Mouse (Mus musculus) neural tube, embryonic 15.5 days (tissue): ENCODE measurements around the gene Nubp1. TPM values are rescaled to one million over a fixed set of nuclear protein-coding genes. Genes with fewer than 3 reads are reported as not detected.

ENCODE experiments used
- ATAC-seq: fragments of 200-750 bp; cut with Nextera tagmentation; 2 replicates; pipeline ENCODE4 v1.8.0; 2017; ENCODE audit warnings: mild to moderate bottlenecking, moderate TSS enrichment, moderate library complexity; ENCODE audit not compliant: low FRiP score
- H3K27ac ChIP-seq: fragments of 300-500 bp; sonication (generic); replicated peaks from 2 replicates; pipeline ENCODE4 v1.5.1; 2015; ENCODE audit warnings: mild to moderate bottlenecking, inconsistent platforms
- H3K27me3 ChIP-seq: fragments of 300-500 bp; sonication (generic); replicated peaks from 2 replicates; pipeline ENCODE4 v1.6.1; 2015; ENCODE audit warnings: inconsistent platforms
- H3K36me3 ChIP-seq: fragments of 300-500 bp; sonication (generic); 2 replicates; pipeline ENCODE4 v1.6.1; 2015; ENCODE audit warnings: inconsistent platforms
- H3K4me1 ChIP-seq: fragments of 300-500 bp; sonication (generic); 2 replicates; pipeline ENCODE4 v1.6.1; 2015; ENCODE audit warnings: inconsistent platforms
- H3K4me2 ChIP-seq: fragments of 300-500 bp; sonication (generic); 2 replicates; pipeline ENCODE4 v1.6.1; 2015; ENCODE audit warnings: inconsistent platforms, mild to moderate bottlenecking, moderate library complexity
- H3K4me3 ChIP-seq: fragments of 300-500 bp; sonication (generic); replicated peaks from 2 replicates; pipeline ENCODE4 v1.5.1; 2015; ENCODE audit warnings: mild to moderate bottlenecking, inconsistent platforms
- H3K9ac ChIP-seq: fragments of 300-500 bp; sonication (generic); replicated peaks from 2 replicates; pipeline ENCODE4 v1.6.1; 2015; ENCODE audit warnings: mild to moderate bottlenecking, inconsistent platforms
- H3K9me3 ChIP-seq: fragments of 300-500 bp; sonication (generic); replicated peaks from 2 replicates; pipeline ENCODE4 v1.6.1; 2016; ENCODE audit warnings: inconsistent platforms
- WGBS: fragments of 180-500 bp; shearing (Covaris S2); methylation state at CpG from one replicate; pipeline ENCODE4 v1.1.7; 2015; ENCODE audit warnings: mixed read lengths; 5-methylcytosine and 5-hydroxymethylcytosine counted together
- polyA plus RNA-seq: library from polyadenylated mRNA; unstranded; fragments of >200 nt; fragmentation: Nextera tagmentation; extraction: Ambion mirVana; gene quantifications from 2 replicates; pipeline ENCODE4 v1.2.1, GENCODE M21; 2015

The Nubp1 gene
- polyA plus RNA-seq, 1 experiment from 2014 or later: 49.8 TPM

DNA sequence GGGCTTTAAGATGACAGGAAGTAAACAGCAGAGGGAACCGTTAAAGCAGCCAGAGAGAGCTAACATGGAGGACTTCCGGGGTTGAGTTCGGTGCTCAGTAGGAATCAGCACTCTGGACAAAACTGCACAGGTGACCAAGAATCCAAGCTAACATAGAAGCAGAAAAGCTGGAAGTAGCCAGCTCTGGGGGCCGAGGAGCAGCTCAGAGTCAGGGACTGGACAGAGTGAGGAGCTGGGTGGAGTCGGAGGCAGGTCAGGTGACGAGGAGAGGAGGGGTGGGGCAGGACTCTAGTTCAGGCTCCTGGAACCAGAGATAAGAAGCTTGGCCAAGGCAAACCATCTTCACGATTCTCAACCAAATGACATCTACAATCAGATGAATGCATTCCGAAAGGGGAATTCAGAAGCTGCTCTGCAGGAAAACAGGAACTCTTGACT lies 27.7 kb upstream of the Nubp1 start:
- H3K9ac ChIP-seq: no peak overlapping the region
- no peaks in the 10 kb centered on the region for H3K27me3 ChIP-seq
- H3K4me2 ChIP-seq: peak overlapping the region; percentile 13; the same call in 1 of the 2 replicates
- no peak overlapping the region for H3K27ac ChIP-seq
- no peak overlapping the region for H3K4me3 ChIP-seq
- ATAC-seq: no peak
- 38% methylated on average over 8 of the region's 8 CpGs for WGBS
- no peaks in the 10 kb centered on the region for H3K36me3 ChIP-seq
- no peaks in the 10 kb centered on the region for H3K4me1 ChIP-seq
- H3K9me3 ChIP-seq: no peaks in the 10 kb centered on the region

- Histone ChIP-seq H3K9me3 (no peaks in the 10 kb centered on the region), H3K9ac (no peak overlapping the region), H3K36me3 (no peaks in the 10 kb centered on the region), H3K27me3 (no peaks in the 10 kb centered on the region), H3K4me1 (no peaks in the 10 kb centered on the region), H3K4me2 (no peak overlapping the region), H3K4me3 (no peak overlapping the region), H3K27ac (no peak overlapping the region)
- WGBS: 66% methylated on average over 3 of the region's 3 CpGs
- ATAC-seq: no peak
These were observed 27.2 kb upstream of the Nubp1 start for GRCm38 (mm10) chr16:10384544-10384943.

DNA sequence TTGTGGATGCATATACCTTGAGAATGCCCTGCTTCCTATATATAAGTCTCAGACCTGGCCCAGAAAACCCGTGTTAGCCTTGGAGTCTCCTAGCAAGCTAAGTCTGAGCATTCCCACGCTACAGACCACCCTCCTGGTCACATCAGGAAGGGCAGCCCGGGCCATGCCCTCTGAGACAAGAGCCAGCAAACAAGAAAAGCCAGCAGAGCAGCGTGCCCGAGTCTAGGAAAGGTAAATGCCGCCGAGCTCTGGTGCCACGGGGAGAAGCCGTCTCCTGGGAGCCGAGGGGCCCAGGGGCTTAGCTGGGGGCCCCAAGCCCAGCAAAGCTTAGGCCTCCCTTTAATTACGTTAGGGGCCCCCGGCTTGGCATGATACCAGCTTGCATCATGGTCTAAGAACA lies 26.5 kb upstream of the Nubp1 start:
- Histone ChIP-seq H3K4me1 (no peaks in the 10 kb centered on the region), H3K27me3 (no peaks in the 10 kb centered on the region), H3K4me2 (no peak overlapping the region), H3K9ac (no peak overlapping the region), H3K4me3 (no peak overlapping the region), H3K36me3 (no peaks in the 10 kb centered on the region), H3K9me3 (no peaks in the 10 kb centered on the region), H3K27ac (no peak overlapping the region)
- ATAC-seq: no peak
- WGBS: 78% methylated on average over 12 of the region's 12 CpGs

DNA sequence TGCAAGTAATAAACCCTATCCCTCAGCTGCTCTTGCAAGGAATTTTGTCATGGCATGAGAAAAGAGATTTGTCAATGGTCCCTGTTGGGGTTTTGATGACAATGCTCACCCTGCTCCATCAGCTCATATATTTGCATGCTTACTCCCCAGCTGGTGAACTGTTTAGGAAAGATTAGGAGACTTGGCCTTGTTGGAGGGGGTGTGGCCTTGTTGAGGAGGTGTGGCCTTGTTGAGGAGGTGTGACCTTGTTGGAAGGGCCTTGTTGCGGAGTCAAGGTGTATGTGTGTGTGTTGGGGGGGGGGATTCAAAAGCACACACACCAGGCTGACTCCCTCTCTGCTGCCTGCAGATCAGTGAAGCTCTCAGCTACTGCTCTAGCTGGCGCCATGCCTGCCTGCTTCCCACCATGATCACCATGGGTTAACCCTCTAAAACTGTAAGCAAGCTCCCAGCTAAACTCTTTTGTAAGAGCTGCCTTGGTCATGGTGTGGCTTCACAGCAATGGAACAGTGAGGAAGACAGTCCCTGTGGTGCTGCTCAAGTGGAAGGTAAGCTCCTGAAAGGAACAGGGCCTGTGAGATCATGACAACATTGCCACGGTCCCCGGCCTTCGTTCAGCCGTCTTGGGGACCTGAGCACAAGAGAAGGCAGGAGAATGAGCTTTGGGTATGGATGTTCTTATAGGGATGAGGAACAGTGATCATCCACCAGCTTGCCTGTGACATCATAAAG lies 22.9 kb upstream of the Nubp1 start:
- no peaks in the 10 kb centered on the region for H3K4me1 ChIP-seq
- H3K36me3 ChIP-seq: no peaks in the 10 kb centered on the region
- no peak overlapping the region for H3K27ac ChIP-seq
- H3K27me3 ChIP-seq: no peaks in the 10 kb centered on the region
- no peak for ATAC-seq
- H3K4me2 ChIP-seq: no peak overlapping the region
- H3K9ac ChIP-seq: no peak overlapping the region
- H3K9me3 ChIP-seq: no peaks in the 10 kb centered on the region
- 91% methylated on average over 6 of the region's 6 CpGs for WGBS
- no peak overlapping the region for H3K4me3 ChIP-seq

DNA sequence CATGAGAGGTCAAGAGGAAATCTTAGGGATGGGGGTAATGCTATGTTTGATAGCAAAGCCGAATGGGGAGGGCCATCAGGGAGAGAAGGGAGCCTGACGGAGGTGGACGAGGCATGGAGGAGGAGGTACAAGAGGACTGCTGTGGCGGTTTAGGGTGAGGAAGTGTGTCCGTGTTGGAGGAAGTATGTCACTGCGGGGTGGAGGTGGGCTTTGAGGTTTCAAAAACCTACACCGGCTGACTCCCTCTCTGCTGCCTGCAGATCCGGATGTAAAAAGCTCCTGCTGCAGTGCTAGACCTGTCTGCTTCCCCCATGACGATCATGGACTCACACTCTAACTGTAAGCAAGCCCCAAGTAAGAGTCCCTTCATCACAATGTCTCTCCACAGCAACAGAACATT lies 19.2 kb upstream of the Nubp1 start:
- no peak overlapping the region for H3K4me2 ChIP-seq
- H3K27me3 ChIP-seq: no peaks in the 10 kb centered on the region
- WGBS: 91% methylated on average over 9 of the region's 9 CpGs
- no peaks in the 10 kb centered on the region for H3K36me3 ChIP-seq
- peaks cover 10% of the 10 kb centered on the region for H3K4me1 ChIP-seq
- H3K9me3 ChIP-seq: no peaks in the 10 kb centered on the region
- no peak overlapping the region for H3K9ac ChIP-seq
- no peak overlapping the region for H3K4me3 ChIP-seq
- no peak for ATAC-seq
- H3K27ac ChIP-seq: no peak overlapping the region

DNA sequence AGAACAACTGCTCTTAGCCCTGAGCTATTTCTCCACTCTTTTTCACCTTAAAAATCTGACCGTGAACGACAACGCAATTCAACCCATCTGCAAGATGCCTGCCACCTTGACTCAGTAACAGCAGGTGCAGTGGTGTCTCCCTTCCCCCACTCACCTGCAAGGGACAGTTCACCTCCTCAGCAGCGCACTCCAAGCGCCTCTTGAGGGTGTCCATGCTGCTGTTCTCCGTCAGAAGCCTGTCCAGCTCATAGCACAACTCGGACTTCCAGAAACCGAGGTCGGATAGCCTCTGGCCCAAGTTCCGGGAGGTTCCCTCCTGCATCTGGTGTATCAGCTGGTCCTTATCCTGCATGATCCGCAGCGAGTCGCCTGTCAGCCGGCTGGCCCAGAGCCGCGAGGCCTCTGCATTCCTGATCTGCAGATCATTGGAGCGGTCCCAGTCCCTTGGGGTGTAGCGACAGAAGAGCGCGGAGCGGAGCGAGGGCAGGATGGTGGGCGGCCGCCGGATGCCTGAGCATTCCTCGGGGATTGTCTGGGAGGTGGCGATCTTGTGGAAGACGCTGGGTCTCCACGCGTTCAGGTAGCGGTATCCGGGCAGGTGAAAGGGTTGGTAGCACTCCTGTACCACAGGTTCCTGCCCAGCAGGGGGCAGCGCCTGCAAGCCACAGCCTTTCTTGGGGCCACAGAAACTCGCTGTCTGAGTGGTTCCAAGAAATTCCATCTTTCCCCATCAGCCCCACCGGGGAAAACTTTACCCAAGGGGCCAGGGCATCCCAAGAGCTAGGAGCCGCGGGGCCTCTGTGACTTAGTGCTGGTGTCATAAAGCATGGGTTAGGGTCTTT lies 16.8 kb upstream of the Nubp1 start, which contains the start of gene Tekt5:
Gene Tekt5 (minus strand): TSS at position 792 of the 842 bp plus-strand sequence.
- WGBS: 9% methylated on average over 37 of the region's 37 CpGs
- Histone ChIP-seq H3K36me3 (no peaks in the 10 kb centered on the region), H3K27me3 (no peaks in the 10 kb centered on the region), H3K9me3 (no peaks in the 10 kb centered on the region), H3K4me2 (peak within 1 kb of the TSS; percentile 61), H3K9ac (peak within 1 kb of the TSS; percentile 39), H3K4me1 (peaks cover 10% of the 10 kb centered on the region), H3K27ac (peak within 1 kb of the TSS; percentile 10), H3K4me3 (peak within 1 kb of the TSS; percentile 40)
- ATAC-seq: peak; percentile 73

DNA sequence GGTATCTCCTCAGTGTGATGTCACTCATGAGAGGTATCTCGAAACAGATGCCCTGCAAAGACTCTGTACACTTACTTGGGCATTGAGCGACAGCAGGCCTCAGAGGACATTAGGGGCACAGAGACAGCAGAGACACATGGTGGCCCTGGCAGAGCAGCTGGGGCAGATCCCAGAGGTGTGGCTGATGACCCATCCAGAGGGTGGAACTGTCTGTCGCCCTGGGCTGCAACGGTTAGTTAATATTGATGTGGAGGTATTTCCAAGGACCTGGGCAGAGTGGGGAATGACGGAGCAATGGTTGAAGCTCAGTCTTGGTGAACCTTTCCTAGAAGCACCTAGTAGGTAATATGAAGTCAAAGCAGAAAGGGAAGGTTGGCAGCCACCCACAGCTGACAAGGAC lies 13.0 kb upstream of the Nubp1 start:
- ATAC-seq: no peak

GRCm38 (mm10) chr16:10399160-10399559 lies 12.6 kb upstream of the Nubp1 start:
- no peak for ATAC-seq
- Histone ChIP-seq H3K4me3 (no peak overlapping the region), H3K36me3 (no peaks in the 10 kb centered on the region), H3K9me3 (no peaks in the 10 kb centered on the region), H3K9ac (no peak overlapping the region), H3K4me1 (peaks cover 10% of the 10 kb centered on the region), H3K27me3 (no peaks in the 10 kb centered on the region), H3K27ac (no peak overlapping the region), H3K4me2 (no peak overlapping the region)
- 30% methylated on average over 7 of the region's 7 CpGs for WGBS

More for the DNA sequence above, 13.0 kb upstream of the Nubp1 start:
- Histone ChIP-seq H3K4me3 (no peak overlapping the region), H3K9ac (no peak overlapping the region), H3K36me3 (no peaks in the 10 kb centered on the region), H3K27me3 (no peaks in the 10 kb centered on the region), H3K4me1 (peaks cover 10% of the 10 kb centered on the region), H3K4me2 (no peak overlapping the region), H3K9me3 (no peaks in the 10 kb centered on the region), H3K27ac (no peak overlapping the region)
- 77% methylated on average over 5 of the region's 5 CpGs for WGBS

GRCm38 (mm10) chr16:10415976-10416375 lies 4.2 kb downstream of the Nubp1 start:
- H3K4me3 ChIP-seq: no peak overlapping the region
- WGBS: 82% methylated on average over 6 of the region's 6 CpGs
- ATAC-seq: no peak
- H3K4me1 ChIP-seq: peaks cover 15% of the 10 kb centered on the region
- H3K9me3 ChIP-seq: no peaks in the 10 kb centered on the region
- H3K27ac ChIP-seq: no peak overlapping the region
- no peak overlapping the region for H3K9ac ChIP-seq
- H3K4me2 ChIP-seq: no peak overlapping the region
- H3K36me3 ChIP-seq: peaks cover 69% of the 10 kb centered on the region
- no peaks in the 10 kb centered on the region for H3K27me3 ChIP-seq

DNA sequence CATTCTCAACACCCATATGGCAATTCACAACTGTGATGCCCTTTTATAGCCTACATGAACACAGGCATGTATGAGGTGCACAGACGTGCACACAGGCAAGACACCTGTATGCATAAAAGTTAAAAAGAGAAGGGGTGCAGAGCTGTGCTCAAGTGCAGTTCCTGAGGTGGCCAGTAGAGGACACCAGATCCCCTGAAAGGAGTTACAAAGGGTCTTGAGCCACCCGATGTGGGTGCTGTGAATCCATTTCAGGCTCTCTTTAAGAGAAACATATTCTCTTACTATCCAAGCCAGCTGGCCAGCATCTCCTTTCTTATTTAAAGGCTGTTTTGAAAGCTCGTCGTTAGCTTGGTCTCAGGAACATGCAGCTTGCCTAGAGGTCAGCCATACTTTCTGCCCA lies 5.1 kb downstream of the Nubp1 start:
- no peak overlapping the region for H3K4me2 ChIP-seq
- H3K27ac ChIP-seq: no peak overlapping the region
- H3K9ac ChIP-seq: no peak overlapping the region
- H3K9me3 ChIP-seq: no peaks in the 10 kb centered on the region
- peaks cover 78% of the 10 kb centered on the region for H3K36me3 ChIP-seq
- peaks cover 11% of the 10 kb centered on the region for H3K4me1 ChIP-seq
- H3K4me3 ChIP-seq: no peak overlapping the region
- no peak for ATAC-seq
- 95% methylated on average over 4 of the region's 4 CpGs for WGBS
- H3K27me3 ChIP-seq: no peaks in the 10 kb centered on the region

DNA sequence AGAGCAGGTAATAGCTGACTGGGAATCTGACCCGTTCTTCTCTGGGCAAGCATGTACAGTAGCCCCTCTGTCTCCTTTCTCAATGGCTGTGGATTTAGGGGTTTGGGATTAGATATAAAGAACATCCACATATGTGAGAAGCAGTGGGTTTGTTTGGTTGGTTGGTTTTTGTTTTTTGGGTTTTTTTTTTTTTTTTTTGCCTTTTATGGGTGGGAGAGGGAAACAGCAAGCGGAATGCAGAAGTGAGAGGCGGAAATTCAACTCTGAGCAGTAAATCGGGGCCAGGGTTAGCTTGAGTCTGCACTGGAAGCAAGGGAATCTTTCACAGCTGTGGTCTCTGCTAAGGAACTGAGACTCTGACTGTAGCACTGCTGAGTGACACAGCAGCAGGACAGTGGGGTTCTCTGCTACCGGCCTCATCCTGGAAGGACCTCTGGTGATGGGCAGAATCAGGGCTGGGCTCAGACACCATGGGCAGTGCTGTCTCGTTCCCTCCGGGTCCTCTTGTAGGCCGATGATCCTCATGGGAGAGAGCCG lies 6.0 kb downstream of the Nubp1 start:
- Histone ChIP-seq H3K9me3 (no peaks in the 10 kb centered on the region), H3K4me1 (peaks cover 5% of the 10 kb centered on the region), H3K9ac (no peak overlapping the region), H3K27me3 (no peaks in the 10 kb centered on the region), H3K36me3 (peaks cover 88% of the 10 kb centered on the region), H3K4me2 (no peak overlapping the region), H3K4me3 (no peak overlapping the region), H3K27ac (no peak overlapping the region)
- 95% methylated on average over 9 of the region's 9 CpGs for WGBS
- ATAC-seq: no peak
